Mouse (Mus musculus) bone marrow macrophage, adult 2 months (primary cell): ENCODE results near the gene Tppp2.

ENCODE experiments used
- CTCF ChIP-seq: IDR thresholded peaks from 2 replicates; pipeline ENCODE4 v1.5.1; 2012; ENCODE audit warnings: low read depth, mild to moderate bottlenecking, low read length, moderate library complexity
- POLR2A ChIP-seq: IDR thresholded peaks from 2 replicates; pipeline ENCODE4 v1.6.1; 2012; ENCODE audit warnings: mild to moderate bottlenecking, low read depth, low read length, borderline replicate concordance

- TF ChIP-seq CTCF (no peak), POLR2A (no peak)
Observed at GRCm38 (mm10) chr14:51918966-51919365, 741 bp downstream of the Tppp2 start.
